9 mouse cellular contexts compared by ENCODE assay signal in genomic region chr4:133087177-133087714, GRCm38 (mm10). TPM values are rescaled to one million over a fixed set of nuclear protein-coding genes. Genes with fewer than 3 reads are reported as not detected.
DNase-seq lines count a peak whose midpoint lies in the region; ATAC-seq and TF ChIP-seq lines count a peak whose summit lies in the region.
"Had no signal": no experiment of that assay in that cellular context is flagged by ENCODE, and none has a peak within 500 bp of the region (broad histone marks: within the 10 kb centered on the region; RNA-seq: fewer than 3 reads in every experiment).

No protein-coding gene starts in this region.

- no peak for ATAC-seq in lung, embryonic 16.5 days (ENCODE audit: low read depth)
- ATAC-seq in hindbrain, embryonic 15.5 days (ENCODE audit: low FRiP score, low read depth) = no peak
- ATAC-seq in stomach, embryonic 14.5 days (ENCODE audit: insufficient number of reproducible peaks, insufficient read depth, low FRiP score, low read depth) = no peak

- H3K79me2 ChIP-seq in heart, adult 2 months (replicated peaks; ENCODE audit: control insufficient read depth, insufficient read depth, low read length) = no peaks in the 10 kb centered on the region

- TF ChIP-seq CTCF in heart, adult 2 months (IDR thresholded peaks at IDR 0.05) = no peak

- H3K9me3 ChIP-seq in lung, embryonic 16.5 days (ENCODE audit: control insufficient read depth, low read length) = no peaks in the 10 kb centered on the region
- no peaks in the 10 kb centered on the region for H3K9me3 ChIP-seq in hindbrain, embryonic 15.5 days
- H3K9me3 ChIP-seq in stomach, embryonic 14.5 days (ENCODE audit: control insufficient read depth, low read depth, low read length) = no peaks in the 10 kb centered on the region

- DNase-seq in heart, adult 2 months = no peak
- no peak for DNase-seq in heart, postnatal 14 days
- DNase-seq in lung, postnatal 10 days = no peak
- DNase-seq in natural killer cell, adult 2 months (ENCODE audit: low spot score in 2 of 2) = no peak
- DNase-seq in adrenal gland, postnatal 4 days (ENCODE audit: low spot score in 2 of 2) = no peak
- DNase-seq: gastrocnemius, postnatal 36 days had no signal

- H3K27me3 ChIP-seq in heart, adult 2 months (ENCODE audit: control insufficient read depth, insufficient read depth, low read length) = no peaks in the 10 kb centered on the region
- no peaks in the 10 kb centered on the region for H3K27me3 ChIP-seq in lung, embryonic 16.5 days (ENCODE audit: control insufficient read depth, insufficient read depth, low read depth, low read length)
- H3K27me3 ChIP-seq in hindbrain, embryonic 15.5 days = no peaks in the 10 kb centered on the region
- no peaks in the 10 kb centered on the region for H3K27me3 ChIP-seq in stomach, embryonic 14.5 days (ENCODE audit: control insufficient read depth, insufficient read depth, low read length)

- H3K4me2 ChIP-seq in lung, embryonic 16.5 days (ENCODE audit: low read depth, low read length) = no peak overlapping the region
- H3K4me2 ChIP-seq in hindbrain, embryonic 15.5 days = no peak overlapping the region
- H3K4me2 ChIP-seq in stomach, embryonic 14.5 days (replicated peaks; ENCODE audit: low read depth, low read length) = no peak overlapping the region

- peak overlapping the region; percentile 27 for H3K9ac ChIP-seq in heart, adult 2 months (ENCODE audit: low read depth, low read length)
- peak overlapping the region; percentile 40; the same call in 1 of the 2 replicates for H3K9ac ChIP-seq in lung, embryonic 16.5 days (ENCODE audit: low read length)
- no peak overlapping the region for H3K9ac ChIP-seq in hindbrain, embryonic 15.5 days
- peak overlapping the region; percentile 14; the same call in 1 of the 2 replicates for H3K9ac ChIP-seq in stomach, embryonic 14.5 days (replicated peaks; ENCODE audit: low read depth, low read length)

- no peak overlapping the region for H3K4me3 ChIP-seq in heart, adult 2 months
- no peak overlapping the region for H3K4me3 ChIP-seq in lung, embryonic 16.5 days (ENCODE audit: low read length)
- H3K4me3 ChIP-seq in hindbrain, embryonic 15.5 days = no peak overlapping the region
- H3K4me3 ChIP-seq in stomach, embryonic 14.5 days (ENCODE audit: low read depth, low read length) = no peak overlapping the region

- intact Hi-C loops in heart, adult 2 months (cut with DNase I) = no loop called here
- intact Hi-C loops in heart, postnatal 14 days (cut with DNase I) = no loop called here

- H3K36me3 ChIP-seq in heart, adult 2 months (ENCODE audit: control insufficient read depth, insufficient read depth, low read length) = no peaks in the 10 kb centered on the region
- H3K36me3 ChIP-seq in lung, embryonic 16.5 days (ENCODE audit: control insufficient read depth, insufficient read depth, low read length) = no peaks in the 10 kb centered on the region
- H3K36me3 ChIP-seq in hindbrain, embryonic 15.5 days = no peaks in the 10 kb centered on the region
- no peaks in the 10 kb centered on the region for H3K36me3 ChIP-seq in stomach, embryonic 14.5 days (ENCODE audit: control insufficient read depth, insufficient read depth, low read length)

- H3K27ac ChIP-seq in heart, adult 2 months = peak overlapping the region; percentile 81
- peak overlapping the region; percentile 91 for H3K27ac ChIP-seq in lung, embryonic 16.5 days (ENCODE audit: low read length)
- peak overlapping the region; percentile 13; the same call in 1 of the 2 replicates for H3K27ac ChIP-seq in hindbrain, embryonic 15.5 days (replicated peaks)
- H3K27ac ChIP-seq in stomach, embryonic 14.5 days (ENCODE audit: low read length) = peak overlapping the region; percentile 96

- WGBS in heart, adult 2 months = 62% methylated on average over 6 of the region's 6 CpGs
- WGBS in lung, embryonic 16.5 days = 73% methylated on average over 6 of the region's 6 CpGs
- WGBS in hindbrain, embryonic 15.5 days = 84% methylated on average over 6 of the region's 6 CpGs
- WGBS in stomach, embryonic 14.5 days = 80% methylated on average over 6 of the region's 6 CpGs

- TF ChIP-seq POLR2A in heart, adult 2 months (IDR thresholded peaks at IDR 0.05; ENCODE audit: insufficient read depth, low read depth, low read length) = no peak

- no peak for TF ChIP-seq EP300 in heart, adult 2 months (IDR thresholded peaks at IDR 0.05; ENCODE audit: insufficient read depth, low read depth, low read length)

- peaks cover 41% of the 10 kb centered on the region for H3K4me1 ChIP-seq in heart, adult 2 months (ENCODE audit: control insufficient read depth, insufficient read depth, low read length)
- H3K4me1 ChIP-seq in lung, embryonic 16.5 days (replicated peaks; ENCODE audit: control insufficient read depth, insufficient read depth, low read length) = peaks cover 82% of the 10 kb centered on the region
- H3K4me1 ChIP-seq in hindbrain, embryonic 15.5 days (replicated peaks) = peaks cover 69% of the 10 kb centered on the region
- peaks cover 74% of the 10 kb centered on the region for H3K4me1 ChIP-seq in stomach, embryonic 14.5 days (ENCODE audit: control insufficient read depth, insufficient read depth, low read length)

RNA-seq across cellular contexts. Expression of gene Wasf2, which starts 43.1 kb away (rescaled TPM):
- total RNA-seq in heart, adult 2 months (2021) = 10 to 100 TPM; 77.5 to 83.8 TPM
- 34.6 and 39.7 TPM in 2 replicates for polyA plus RNA-seq in heart, adult 2 months (2012; rRNA removed)
- 100 to 1,000 TPM; 133 to 135 TPM for total RNA-seq in heart, postnatal 14 days (2021)
- polyA plus RNA-seq in lung, embryonic 16.5 days (2015; fragmentation: Nextera tagmentation; extraction: Ambion mirVana) = 140 and 144 TPM in 2 replicates
- polyA plus RNA-seq in hindbrain, embryonic 15.5 days (2015; fragmentation: Nextera tagmentation; extraction: Ambion mirVana) = 30.3 and 31.1 TPM in 2 replicates
- polyA plus RNA-seq in stomach, embryonic 14.5 days (2014; fragmentation: Nextera tagmentation; extraction: Ambion mirVana) = 120 and 124 TPM in 2 replicates
- total RNA-seq in adrenal gland, postnatal 4 days (2021) = 100 to 1,000 TPM; 155 to 157 TPM

Comparison
In these comparisons a context has a peak if more than half of its experiments do, and no peak if none do; other contexts are left out.
1. H3K27ac ChIP-seq: peak in every context shown above with its lines; median percentile 96 in stomach, embryonic 14.5 days; 91 in lung, embryonic 16.5 days; 81 in heart, adult 2 months; 13 in hindbrain, embryonic 15.5 days.